Mouse (Mus musculus): ENCODE measurements at regions not wholly inside any gene's neighbourhood (a gene's known extent, or its start where the extent isn't known, plus 50 kb on each side); places are given as distances from the start of the nearest gene placed in this dataset.
A peak's percentile ranks its signal among the peaks of the same experiment; 100 is the strongest.

GRCm38 (mm10) chr6:93393551-93393950, 450.3 kb upstream of the Adamts9 start:
- DNase-seq (ENCODE audit: low read depth, low spot score) = no peak

- DNase-seq (ENCODE audit: low read depth, low spot score) = no peak
Observed at GRCm38 (mm10) chr6:93392402-93392801, 449.1 kb upstream of the Adamts9 start.

- no peak for DNase-seq (ENCODE audit: low read depth, low spot score)
Observed at GRCm38 (mm10) chr6:93391166-93391565, 447.9 kb upstream of the Adamts9 start.

- DNase-seq (ENCODE audit: low read depth, low spot score) = no peak
Observed at GRCm38 (mm10) chr6:93371341-93371740, 428.0 kb upstream of the Adamts9 start.

- no peak for DNase-seq (ENCODE audit: low read depth, low spot score)
Observed at GRCm38 (mm10) chr6:93363846-93364245, 420.6 kb upstream of the Adamts9 start.

GRCm38 (mm10) chr6:93353353-93354125, 410.2 kb upstream of the Adamts9 start:
- DNase-seq (ENCODE audit: low read depth, low spot score) = no peak

- DNase-seq (ENCODE audit: low read depth, low spot score) = no peak
Observed at GRCm38 (mm10) chr6:93349936-93350700, 406.8 kb upstream of the Adamts9 start.

GRCm38 (mm10) chr6:93348141-93348540, 404.8 kb upstream of the Adamts9 start:
- no peak for DNase-seq (ENCODE audit: low read depth, low spot score)

GRCm38 (mm10) chr6:93328683-93329082, 385.4 kb upstream of the Adamts9 start:
- no peak for DNase-seq (ENCODE audit: low read depth, low spot score)

- DNase-seq (ENCODE audit: low read depth, low spot score) = no peak
Observed at GRCm38 (mm10) chr6:93327930-93328329, 384.6 kb upstream of the Adamts9 start.

- DNase-seq (ENCODE audit: low read depth, low spot score) = no peak
Observed at GRCm38 (mm10) chr6:93323881-93324280, 380.6 kb upstream of the Adamts9 start.

GRCm38 (mm10) chr6:93314625-93315024, 371.3 kb upstream of the Adamts9 start:
- DNase-seq (ENCODE audit: low read depth, low spot score) = no peak

GRCm38 (mm10) chr6:93305176-93305575, 361.9 kb upstream of the Adamts9 start:
- DNase-seq (ENCODE audit: low read depth, low spot score) = no peak

GRCm38 (mm10) chr6:93297975-93298374, 354.7 kb upstream of the Adamts9 start:
- peak; percentile 63 for DNase-seq (ENCODE audit: low read depth, low spot score)

GRCm38 (mm10) chr6:93291711-93292110, 348.4 kb upstream of the Adamts9 start:
- no peak for DNase-seq (ENCODE audit: low read depth, low spot score)

GRCm38 (mm10) chr6:93288421-93288820, 345.1 kb upstream of the Adamts9 start:
- no peak for DNase-seq (ENCODE audit: low read depth, low spot score)

- peak; percentile 26 for DNase-seq (ENCODE audit: low read depth, low spot score)
Observed at GRCm38 (mm10) chr6:93285796-93286195, 342.5 kb upstream of the Adamts9 start.

- DNase-seq (ENCODE audit: low read depth, low spot score) = no peak
Observed at GRCm38 (mm10) chr6:93281530-93281929, 338.2 kb upstream of the Adamts9 start.

- DNase-seq (ENCODE audit: low read depth, low spot score) = no peak
Observed at GRCm38 (mm10) chr6:93273917-93274513, 330.7 kb upstream of the Adamts9 start.

- no peak for DNase-seq (ENCODE audit: low read depth, low spot score)
Observed at GRCm38 (mm10) chr6:93272206-93272605, 328.9 kb upstream of the Adamts9 start.

- no peak for DNase-seq (ENCODE audit: low read depth, low spot score)
Observed at GRCm38 (mm10) chr6:93266826-93267225, 323.5 kb upstream of the Adamts9 start.

- DNase-seq (ENCODE audit: low read depth, low spot score) = no peak
Observed at GRCm38 (mm10) chr6:93265164-93265563, 321.9 kb upstream of the Adamts9 start.

GRCm38 (mm10) chr6:93260827-93261226, 317.5 kb upstream of the Adamts9 start:
- no peak for DNase-seq (ENCODE audit: low read depth, low spot score)

Measured in forelimb bud, embryonic 11.5 days (tissue).